Mouse (Mus musculus): Measurements from ENCODE around the gene Irgq.
"Not testable (repeated sequence)": the region's sequence is repeated elsewhere in the genome, so short reads cannot be mapped to it uniquely, and the experiment has no call there.

Irgq gene

DNA sequence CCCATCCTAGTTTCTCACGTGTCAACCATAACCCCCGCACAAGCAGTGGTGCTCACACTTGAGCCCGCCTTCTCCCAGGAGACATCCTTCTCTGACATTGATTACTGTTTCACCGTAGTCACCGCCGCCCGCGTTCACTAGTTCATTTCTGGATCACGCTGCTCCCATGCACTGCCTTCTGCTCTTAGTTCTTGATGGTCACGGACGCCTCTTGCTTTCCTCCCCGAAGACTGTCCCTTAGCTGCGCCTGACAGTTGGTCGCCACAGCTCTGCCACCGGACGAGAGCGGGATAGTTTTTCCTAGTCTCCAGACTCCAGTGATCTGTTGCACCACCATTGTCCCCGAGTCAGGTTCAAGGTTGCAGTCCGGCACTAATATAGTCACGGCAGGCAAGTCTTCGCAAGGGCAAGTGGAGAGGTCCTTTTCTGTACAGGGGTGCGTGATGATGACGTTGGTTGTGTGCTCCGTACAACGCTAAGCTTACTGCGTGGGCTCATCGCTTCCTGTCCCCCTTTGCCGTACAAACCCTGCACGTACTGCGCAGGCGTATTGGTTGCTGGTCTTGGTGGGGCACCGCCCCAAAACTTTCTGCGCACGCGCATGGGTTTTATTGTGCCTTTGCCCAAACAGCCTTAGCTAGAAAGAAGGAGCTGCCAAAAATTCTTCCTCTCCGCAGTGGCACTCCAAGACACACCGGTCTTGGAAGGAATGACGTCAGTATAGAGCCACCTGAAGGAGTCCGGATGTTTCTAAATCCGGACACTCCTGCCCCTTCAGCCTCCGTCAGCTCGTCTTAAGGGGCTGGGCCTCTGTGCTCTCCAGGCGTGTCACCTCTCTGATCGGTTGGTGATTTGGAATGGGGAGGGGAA, at the start of gene Irgq:
Gene Irgq (plus strand): TSS at position 628 of the 870 bp plus-strand sequence.
- peak; percentile 100 for DNase-seq (ENCODE audit: low read depth, low spot score)

DNA sequence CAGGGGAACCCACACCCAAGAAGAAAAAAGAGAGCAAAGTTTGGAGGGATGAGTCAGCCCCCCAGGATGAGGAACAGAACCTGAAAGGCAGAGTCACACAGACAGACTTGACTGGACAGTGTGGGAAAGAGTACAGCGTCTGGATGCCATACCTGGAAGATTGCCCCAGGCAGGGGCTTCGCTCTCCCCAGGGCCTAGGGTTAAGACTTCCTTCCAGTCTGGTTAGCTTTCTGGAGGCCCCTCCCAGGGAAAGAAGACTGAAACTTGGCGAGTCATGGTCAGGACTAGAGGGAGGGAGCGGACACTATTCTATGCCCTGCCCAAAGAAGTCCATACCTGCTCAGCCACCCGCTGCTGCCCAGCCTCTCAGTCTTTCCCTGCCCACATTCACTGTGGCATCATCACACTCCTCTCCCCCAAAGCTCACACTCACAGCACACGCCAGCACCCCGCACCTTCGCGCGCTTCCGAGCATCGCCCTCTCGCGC, 49.5 kb upstream of the Irgq start:
- no peak for DNase-seq (ENCODE audit: low read depth, low spot score)

DNA sequence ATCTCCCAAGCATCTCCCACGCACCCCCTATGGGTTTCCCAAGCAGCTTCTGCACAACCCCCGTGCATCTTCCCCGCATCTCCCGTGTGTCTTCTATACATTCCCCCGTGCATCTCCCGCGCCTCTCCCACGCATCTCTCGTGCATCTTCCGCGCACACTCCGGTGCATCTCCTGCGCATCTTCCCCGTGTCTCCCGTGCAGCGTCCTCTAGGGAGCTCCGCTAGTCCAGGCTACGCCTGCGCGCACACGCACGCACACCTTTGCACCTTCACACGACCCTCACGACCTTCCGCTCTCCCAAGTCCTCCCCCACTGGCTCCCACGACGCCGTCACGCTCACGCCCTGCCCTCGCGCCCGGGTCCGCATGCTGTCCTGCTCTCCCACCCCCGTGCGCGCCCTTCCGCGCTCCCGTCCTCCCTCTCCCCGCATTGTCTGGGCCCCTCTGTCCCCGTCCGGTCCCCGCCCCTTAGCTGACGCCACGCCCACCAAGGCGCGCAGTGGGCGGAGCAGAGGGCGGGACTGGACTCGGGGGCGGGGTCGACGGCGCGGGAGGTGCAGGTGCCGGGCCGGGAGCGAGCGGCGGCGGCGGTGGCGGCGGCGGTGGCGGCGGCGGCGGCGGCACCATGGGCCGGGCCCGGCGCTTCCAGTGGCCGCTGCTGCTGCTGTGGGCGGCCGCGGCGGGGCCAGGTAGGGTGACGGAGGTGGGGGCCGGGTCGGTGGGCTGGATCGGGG, 48.8 kb upstream of the Irgq start, which contains the start of gene Cadm4:
Gene Cadm4 (plus strand): TSS at position 550 of the 734 bp plus-strand sequence.
- DNase-seq (ENCODE audit: low read depth, low spot score): peak; percentile 82

DNA sequence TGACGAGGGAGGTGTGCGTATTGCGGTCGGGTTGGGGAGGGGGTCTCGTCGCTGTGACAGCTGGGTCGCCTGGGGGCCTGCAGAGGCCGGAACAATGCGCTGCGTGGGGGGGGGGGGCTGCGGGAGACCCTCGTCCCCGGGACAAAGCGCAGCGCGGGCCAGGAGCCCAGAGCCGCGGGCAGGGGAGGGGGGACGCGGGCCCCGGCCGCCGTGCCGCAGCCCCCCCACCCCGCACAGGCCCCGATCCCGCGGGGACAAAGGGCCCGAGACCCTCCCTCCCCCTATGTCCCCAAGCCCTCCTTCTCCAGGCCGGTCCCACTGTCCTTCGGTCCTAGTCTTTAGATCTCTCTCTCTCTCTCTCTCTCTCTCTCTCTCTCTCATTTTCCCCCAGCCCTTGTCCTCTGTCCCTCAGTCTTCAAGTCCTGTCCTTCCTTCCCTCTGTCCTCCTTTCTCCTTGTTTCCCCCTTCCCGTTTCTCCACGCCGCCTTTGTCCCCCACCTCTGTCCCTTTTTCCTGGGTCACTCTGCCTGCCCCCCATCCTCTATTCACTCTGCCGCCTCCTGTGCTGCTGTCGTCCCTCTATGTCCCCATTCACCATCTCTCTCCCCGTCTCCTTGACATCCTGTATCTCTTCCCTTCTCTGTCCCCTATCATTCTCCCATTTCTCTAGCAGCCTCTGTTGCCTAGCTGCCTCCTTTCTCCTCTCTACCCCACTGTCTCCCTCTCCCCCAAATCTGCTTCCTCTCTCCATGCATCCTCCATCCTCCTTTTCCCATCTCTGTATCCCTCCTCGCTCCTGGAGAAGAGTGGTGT, 48.1 kb upstream of the Irgq start:
- no peak for DNase-seq (ENCODE audit: low read depth, low spot score)

DNA sequence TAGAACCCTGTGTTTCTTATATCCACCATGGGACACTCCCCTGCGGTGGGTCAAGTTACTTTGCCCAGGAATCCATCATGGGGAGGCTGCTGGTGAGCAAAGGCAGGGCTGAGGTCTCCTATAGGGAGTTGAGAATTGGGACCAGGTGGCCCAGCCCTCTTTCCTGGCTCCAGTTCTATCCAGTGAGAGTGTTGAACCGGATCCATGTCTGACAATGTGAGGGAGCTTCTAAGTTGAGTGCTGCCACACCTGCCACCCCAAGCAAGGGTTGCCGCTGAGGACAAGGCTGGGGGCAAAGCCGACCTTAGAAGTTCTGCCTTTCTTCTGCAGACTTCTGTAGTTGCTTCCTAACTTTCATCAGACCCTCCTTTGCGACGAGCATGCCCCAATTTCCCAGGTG, 47.2 kb upstream of the Irgq start:
- not testable (repeated sequence) for DNase-seq (ENCODE audit: low read depth, low spot score)

DNA sequence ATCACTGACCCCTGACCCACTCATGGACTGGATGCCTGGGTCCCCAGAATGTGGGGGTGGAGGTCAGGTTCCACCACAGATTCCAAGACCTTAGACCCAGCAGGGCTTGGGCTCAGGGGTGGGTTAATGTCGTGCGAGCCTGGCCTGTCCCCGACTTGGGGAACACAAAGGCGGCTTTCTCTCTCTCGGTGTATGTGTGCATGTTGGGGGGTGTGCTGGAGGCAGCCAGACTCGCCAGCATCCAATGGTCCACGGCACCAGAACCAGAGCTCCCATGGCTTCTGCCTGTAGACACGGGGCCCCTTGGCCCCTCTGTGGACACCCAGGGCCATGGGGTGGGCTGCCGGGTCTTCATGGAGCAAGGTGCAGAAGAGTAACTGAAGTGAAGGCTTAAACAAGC, 45.0 kb upstream of the Irgq start:
- no peak for DNase-seq (ENCODE audit: low read depth, low spot score)

DNA sequence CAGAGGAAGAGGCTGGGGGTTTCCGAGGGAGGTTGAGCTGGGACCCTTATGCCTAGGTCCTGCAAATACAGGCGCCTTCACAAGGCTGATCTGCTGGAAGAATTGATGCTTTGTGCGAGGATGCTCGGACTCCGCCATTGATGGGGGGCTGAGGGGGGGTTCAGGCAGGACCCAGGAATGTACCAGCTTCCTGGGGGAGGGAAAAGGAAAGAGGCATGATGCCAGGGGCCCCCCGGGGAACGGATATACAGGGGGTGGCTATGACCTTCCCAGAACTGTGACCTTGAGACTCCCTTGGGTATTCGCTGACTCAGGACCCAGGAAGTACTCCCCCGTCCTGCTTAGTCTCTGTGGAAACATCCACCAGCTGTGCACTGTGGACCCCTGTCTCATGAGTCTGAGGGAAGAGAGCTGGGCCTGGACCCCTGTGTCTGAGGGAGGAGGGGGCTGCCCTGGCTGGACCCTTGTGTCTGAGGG, 43.8 kb upstream of the Irgq start:
- no peak for DNase-seq (ENCODE audit: low read depth, low spot score)

DNA sequence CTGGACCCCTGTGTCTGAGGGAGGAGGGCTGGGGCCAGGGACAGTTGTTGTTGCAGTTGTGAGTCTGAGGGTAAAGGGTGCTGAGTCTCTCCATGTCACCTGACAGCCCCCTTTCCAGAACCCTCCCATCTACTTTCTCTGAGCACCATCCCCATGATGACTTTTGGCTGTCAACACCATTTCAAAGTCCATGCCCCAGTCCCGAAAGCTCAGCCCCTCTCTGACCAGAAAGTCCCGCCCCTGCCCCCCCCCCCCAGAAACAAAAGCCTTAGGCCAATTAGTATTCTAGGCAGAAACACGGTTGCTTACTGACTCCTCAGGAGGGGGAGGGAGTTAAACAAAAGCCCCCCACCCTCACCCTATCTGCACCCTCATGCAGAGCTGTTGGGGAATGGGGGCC, 43.1 kb upstream of the Irgq start:
- no peak for DNase-seq (ENCODE audit: low read depth, low spot score)

DNA sequence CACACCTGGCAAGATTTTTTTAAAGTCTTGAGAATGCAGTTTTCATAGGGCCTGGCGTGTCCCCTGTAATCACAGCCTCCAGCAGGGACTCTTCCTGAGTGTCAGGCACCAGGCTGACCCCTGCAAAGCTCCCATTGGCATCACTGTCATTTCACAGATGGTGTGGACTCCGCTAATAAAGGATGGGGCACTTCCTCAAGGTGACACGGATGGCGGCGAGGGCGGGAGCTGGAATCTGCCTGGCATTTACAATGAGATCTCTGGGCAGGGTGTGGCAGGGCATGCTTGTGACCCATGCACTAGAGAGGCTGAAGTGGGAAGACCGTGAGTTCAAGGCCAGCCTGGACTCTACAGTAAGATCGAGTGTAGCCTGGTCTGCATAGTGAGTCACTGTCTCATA, 42.2 kb upstream of the Irgq start:
- no peak for DNase-seq (ENCODE audit: low read depth, low spot score)

DNA sequence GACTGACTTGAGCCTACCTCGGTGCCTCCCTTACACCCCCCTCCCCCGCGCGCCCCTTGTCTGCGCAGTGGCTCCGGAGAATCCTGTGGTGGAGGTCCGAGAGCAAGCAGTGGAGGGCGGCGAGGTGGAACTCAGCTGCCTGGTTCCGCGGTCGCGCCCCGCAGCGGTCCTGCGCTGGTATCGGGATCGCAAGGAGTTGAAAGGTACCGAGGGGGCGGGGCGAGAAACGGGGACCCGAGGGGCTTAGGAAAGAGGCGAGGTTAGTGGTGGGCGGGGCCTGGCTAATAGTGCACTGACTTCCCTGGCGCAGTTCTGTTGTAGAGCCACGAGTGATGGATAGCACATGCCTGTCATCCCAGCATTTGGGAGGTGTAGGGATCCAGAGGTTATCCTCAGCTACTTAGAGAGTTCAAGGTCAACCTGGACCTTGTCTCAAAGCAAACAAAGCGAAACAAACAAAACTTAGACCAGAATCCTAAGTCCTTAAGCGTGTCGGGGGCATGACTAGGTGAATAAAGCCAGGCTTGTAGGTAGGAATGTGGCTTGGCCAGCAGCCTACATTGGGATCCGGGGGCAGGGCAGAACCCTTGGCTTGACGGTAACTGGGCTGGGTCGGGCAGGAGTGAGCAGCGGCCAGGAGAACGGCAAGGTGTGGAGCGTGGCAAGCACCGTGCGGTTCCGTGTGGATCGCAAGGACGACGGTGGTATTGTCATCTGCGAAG, 30.5 kb upstream of the Irgq start:
- no peak for DNase-seq (ENCODE audit: low read depth, low spot score)

DNA sequence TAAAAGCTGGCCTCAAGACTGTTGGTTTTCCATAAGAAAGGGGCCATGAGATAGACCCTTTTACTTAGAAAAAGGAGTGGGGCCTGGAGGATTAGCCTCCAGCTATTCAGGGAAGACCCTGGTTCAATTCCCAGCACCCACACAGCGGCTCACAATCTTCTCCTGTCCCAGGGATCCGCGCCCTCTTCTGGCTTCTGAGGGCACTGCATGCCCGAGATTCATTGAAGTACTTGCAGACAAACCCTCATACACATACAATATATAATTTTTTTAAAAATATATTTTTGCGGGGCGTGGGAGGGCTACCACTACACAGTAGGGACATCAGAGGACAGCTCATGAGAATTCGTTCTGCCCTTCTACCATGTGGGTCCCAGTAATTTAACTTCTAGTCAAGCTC, 29.6 kb upstream of the Irgq start:
- DNase-seq (ENCODE audit: low read depth, low spot score): no peak

DNA sequence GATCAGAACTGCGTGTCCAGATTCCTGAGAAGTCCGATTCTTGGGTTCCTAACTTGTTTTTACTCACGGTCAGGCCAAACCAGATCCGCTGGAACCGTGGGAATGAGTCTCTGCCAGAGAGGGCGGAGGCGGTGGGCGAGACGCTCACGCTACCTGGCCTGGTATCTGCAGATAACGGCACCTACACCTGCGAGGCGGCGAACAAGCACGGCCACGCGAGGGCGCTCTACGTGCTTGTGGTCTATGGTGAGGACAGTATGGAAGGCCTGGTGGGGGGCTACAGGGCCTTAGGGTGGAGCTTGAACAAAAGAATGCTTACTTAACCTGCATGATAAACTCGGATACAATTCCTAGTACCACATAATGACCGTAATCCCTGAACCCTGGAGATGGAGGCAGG, 29.0 kb upstream of the Irgq start:
- no peak for DNase-seq (ENCODE audit: low read depth, low spot score)

DNA sequence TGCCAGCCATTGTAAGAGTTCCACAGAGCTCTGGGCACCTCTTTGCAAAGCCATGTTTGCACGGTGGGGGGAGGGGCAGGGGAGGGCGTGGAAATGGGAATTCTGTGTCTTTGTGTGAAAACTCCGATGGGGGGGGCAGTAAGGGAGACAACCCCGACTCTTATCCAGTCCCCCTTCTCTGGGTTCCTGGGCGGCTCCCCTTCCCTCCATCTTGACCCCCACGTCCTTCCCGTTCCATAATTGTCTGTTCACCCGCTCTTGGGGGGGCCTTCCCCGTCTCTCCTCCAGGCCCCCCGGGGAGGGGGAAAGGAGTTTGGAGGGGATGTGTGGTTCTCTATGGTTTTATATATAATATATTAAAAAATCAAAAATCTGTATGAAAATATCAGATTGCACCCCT, 26.5 kb upstream of the Irgq start:
- DNase-seq (ENCODE audit: low read depth, low spot score): no peak

DNA sequence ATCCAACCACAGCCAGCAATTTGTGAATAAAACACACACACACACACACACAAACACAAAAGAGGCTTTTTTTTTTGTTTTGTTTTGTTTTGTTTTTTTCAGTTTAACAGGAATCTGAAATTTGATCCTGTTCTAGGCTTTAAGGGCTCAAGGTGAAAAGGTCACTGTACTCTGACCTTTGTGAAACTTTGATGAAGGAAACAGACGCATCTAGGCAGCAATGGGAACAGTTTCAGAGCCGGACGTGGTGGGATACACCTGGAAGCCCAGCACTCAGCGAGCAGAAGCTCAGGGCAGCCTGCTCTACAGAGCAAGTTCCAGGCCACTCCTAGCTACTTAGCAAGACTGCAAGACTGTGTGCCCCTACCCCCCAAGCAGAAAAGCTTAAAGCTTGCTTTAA, 25.6 kb upstream of the Irgq start:
- DNase-seq (ENCODE audit: low read depth, low spot score): no peak

DNA sequence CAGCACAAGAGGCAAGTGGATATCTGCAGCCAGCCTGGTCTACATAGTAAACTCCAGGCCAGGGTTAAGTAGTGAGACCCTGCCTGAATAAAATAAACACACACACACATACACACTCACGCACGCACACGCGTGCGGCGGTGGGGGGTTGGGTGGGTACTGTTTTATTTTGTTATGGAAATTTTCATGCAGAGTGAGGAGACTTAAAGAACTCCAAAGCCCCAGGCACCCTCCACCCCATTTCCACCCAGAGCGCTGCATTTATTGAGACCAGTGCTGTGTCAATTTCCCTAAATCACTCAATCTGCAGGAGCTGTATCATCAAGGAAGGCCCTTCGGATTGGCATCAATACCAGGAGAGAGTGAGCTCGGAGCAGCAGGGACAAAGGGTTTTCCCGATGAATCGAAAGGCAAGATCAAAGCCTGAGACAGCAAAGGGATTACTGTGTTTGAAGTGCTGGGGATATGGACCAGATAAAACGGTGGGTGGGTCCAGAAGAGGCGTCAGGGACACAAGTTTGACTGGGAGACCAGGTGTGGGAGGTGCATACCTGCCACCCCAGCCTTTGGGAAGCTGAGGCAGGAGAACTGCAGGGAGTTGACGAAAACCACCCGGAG, 24.9 kb upstream of the Irgq start:
- DNase-seq (ENCODE audit: low read depth, low spot score): no peak

DNA sequence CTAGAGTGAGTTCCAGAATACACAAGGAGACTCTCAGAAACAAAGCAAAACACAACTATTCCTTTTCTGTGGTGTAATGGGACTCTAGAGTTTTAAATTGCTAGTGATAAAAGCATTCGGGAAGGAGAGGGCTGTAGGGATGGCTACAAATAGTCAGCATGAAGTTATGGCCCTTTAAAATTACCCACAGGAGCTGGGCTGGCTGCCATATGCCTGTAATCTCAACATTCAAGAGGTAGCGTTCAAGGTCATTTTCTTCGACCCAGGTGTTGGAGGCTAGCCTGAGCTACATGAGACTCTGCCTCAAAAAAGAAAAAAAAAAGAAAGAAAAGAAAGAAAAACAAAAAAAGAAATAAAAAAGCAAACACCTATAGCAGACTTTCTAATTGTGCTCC, 24.4 kb upstream of the Irgq start:
- no peak for DNase-seq (ENCODE audit: low read depth, low spot score)

DNA sequence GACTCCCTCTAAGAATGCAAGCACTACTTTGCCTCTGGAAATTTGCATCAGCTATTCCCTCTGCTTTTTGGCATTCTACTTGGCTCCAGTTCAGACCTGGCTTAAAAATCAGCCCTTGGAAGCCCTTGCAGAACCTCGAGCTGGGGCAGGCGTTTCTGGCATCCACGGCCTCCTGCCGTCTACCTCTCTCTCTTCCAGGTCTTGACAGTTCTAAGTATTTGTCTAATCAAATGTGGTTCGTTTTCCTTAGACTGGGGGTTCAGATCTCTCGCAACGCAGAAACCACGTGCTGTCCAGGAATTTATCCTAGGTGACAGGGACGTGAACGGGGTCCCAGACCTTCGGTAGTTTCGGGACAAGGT, 24.0 kb upstream of the Irgq start:
- DNase-seq (ENCODE audit: low read depth, low spot score): peak; percentile 67

DNA sequence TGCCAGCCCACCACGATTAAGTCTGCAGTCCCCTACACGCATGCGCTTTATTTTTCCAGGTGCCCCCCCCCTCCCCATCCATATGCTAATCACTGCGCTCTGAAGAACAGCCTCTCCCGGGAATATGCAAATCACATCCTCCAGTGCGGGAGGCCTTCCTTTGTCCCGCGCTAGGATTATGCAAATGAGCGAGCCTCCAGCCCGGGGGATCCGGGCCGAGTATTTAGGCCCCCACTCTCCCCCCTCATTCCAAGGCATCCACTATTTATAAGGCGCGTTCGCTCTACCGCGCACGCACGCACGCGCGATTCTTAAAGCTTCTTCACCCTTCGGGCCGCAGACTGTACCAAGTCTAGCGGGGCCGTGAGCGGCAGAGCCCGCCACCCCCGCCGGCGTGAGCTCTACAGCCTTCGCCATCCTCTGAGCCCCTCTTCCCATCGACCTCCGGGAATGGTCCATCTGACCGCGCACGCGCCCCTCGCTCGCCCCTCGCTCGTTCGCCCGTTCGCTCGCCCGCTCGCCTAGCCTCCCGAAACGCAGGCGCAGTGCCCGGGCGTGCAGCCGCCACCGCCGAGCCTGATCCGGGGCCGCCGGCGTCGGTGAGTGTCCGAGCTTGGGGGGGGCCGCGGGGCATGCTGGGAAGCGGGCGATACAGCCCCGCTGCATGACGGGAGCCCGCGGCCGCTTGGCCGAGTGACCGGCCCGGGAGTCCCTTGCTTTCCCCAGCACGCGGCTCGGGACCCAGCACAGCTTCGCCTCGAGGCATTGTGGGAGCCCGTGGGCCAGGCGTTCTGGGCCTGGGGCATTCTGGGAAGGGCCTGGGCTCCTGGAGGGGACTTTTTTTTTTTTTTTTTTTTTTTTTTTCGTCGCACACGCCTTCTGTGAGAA, 23.4 kb upstream of the Irgq start, which contains the start of gene Zfp428:
Gene Zfp428 (plus strand): TSS at position 169 of the 888 bp plus-strand sequence.
- DNase-seq (ENCODE audit: low read depth, low spot score): peak; percentile 95

DNA sequence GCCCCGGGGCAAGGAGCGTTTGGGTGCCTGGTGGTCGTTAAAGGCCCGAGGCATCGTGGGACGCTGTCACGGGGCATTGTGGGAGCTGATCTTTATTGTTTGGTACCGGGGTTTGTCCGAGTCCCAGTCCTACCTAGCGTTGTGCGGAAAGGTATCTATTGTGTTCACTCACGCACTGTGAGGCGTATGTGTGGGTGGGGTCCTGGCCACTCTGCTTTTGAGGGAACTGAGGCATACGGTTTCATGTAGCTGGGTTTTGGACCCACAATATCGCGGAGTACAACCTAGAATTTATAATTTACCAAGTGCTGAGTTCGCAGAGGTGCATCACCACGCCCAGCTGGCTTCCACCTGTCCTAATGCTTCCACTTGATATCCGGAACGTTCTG, 22.8 kb upstream of the Irgq start:
- no peak for DNase-seq (ENCODE audit: low read depth, low spot score)

DNA sequence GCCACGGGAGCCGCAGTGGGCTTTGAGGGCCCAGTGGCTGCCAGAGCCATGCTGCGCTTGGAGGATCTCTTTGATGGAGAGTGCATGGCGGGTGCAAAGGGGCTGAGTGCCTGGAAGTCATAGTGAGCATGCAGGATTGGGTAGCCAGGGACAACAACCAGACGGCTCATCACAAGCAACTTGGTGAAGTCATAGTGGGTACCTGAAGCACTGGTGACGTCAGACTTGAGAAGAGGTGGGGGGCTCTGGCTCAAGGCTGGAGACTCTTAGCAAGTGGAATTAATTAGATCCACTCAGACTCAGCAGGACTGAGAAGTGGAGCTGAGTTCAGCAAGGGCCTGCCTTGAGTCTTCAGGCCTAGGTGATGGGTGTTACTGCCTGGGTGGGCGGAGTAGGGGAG, 18.1 kb upstream of the Irgq start, which contains the start of gene AC161166.1:
Gene AC161166.1 (minus strand): TSS at position 101 of the 400 bp plus-strand sequence.
- no peak for DNase-seq (ENCODE audit: low read depth, low spot score)

All from brain, embryonic 18.5 days (tissue).